Mouse (Mus musculus) WW6 (cell line): ENCODE measurements around the gene Zfp120.
"Not testable (repeated sequence)": the region's sequence is repeated elsewhere in the genome, so short reads cannot be mapped to it uniquely, and the experiment has no call there.

Experiments used
- DNase-seq: peaks from one replicate; pipeline ENCODE4 v3.0.0-alpha.2; 2013; ENCODE audit warnings: low read depth, low spot score

Gene Zfp120

GRCm38 (mm10) chr2:150136435-150136897 is at the start of gene Zfp120:
TSS of gene Zfp120 (minus strand) at chr2:150136708.
- peak; percentile 56 for DNase-seq

GRCm38 (mm10) chr2:150181570-150181999 is 45.1 kb upstream of the Zfp120 start, which contains the start of gene Gm14139:
TSS of gene Gm14139 (plus strand) at chr2:150181755.
- DNase-seq = peak; percentile 49

GRCm38 (mm10) chr2:150181046-150181445 is 44.5 kb upstream of the Zfp120 start:
- peak; percentile 18 for DNase-seq

DNA sequence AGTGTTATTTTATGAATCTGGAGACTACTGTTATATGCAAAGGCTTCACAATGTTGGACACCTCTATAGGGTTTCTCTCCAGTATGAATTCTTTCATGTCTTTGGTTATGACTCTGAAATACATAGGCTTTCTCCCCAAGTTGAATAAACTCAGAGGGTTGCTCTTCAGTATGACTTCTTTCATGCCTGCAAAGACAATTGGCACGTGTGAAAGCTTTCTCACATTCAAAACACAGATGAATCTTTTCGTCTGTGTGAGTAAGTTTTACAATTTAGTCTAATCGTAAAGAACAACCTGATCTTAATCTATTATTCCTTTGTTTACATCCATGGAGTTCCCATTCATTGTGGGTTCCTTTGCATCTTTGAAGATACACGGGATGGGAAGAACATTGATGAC is 43.1 kb upstream of the Zfp120 start, which contains the start of gene Gm10770:
TSS of gene Gm10770 (minus strand) at position 101 of the 400 bp plus-strand sequence.
- DNase-seq = not testable (repeated sequence)

GRCm38 (mm10) chr2:150173833-150174232 is 37.3 kb upstream of the Zfp120 start:
- DNase-seq = no peak

- DNase-seq = no peak
These were observed 30.2 kb upstream of the Zfp120 start for GRCm38 (mm10) chr2:150166703-150167102.

GRCm38 (mm10) chr2:150132773-150133172 is 3.7 kb downstream of the Zfp120 start:
- DNase-seq = no peak

DNA sequence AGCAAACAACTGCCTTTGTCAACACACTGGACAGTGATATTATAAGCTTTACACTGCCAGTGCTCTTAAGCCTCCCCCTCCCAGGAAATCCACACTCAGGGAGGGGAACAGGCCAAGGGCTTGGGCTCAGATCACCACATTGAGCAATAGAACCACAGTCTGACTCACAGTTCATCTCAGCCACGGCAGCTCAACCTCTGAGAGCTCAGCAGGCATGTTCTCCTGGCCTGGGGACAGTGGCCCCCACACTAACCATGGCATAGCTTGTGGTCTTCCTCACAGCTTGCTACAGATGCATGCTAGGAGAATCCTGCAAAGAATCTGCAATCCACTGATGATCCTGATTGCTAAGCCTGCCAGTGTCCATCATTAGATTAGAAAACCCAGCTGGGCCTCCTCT is 4.5 kb downstream of the Zfp120 start:
- not testable (repeated sequence) for DNase-seq

DNA sequence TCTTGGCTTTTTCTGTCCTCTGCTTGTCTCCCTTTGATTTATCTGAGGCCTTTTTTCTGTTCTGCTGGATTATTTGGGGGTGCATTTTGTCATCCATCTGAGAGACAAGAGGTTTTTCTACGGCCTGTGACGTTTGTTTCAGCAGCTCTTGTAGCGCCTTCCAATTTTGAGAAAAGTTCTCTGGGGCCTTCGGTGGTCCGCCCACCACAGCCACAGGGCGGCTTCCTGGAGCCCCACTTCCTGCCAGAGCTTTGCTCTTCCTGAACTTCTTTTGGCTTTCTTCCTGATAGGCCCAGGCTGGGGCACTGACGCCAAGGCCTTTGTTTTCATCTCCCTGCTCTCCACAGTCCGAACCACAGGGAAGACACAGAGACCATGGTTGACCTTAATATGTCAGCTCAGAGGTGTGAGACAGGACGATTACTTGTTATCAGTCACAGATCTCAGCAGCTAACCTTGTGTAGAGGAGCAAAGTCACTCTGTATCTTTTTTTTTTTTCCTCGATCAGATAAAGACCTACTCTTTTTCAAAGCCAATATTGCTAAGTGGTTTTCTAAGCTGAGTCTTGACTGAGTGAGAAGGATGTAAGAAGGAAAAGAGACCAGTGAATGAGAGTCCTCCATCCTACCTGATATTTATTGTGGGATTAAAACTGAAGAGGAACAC is 25.1 kb downstream of the Zfp120 start:
- DNase-seq = no peak

DNA sequence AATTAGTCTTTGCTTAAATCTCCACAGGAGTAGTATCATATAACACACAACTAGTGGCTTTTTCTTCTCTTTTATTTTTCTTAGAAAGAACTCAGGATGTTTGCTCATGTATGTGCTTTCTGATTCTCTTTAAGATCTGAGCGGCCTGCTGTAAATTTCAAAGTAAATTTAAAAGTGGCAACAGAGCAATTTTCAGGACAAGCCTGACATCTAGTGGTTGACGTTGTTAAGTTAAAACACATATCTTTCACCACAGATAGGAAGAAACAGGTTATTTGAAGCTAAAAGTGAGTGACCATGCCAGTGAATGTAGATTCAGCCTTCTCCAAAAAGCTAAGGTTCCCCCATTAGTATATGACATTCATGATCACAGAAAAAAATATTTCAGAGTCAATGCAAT is 36.9 kb downstream of the Zfp120 start:
- not testable (repeated sequence) for DNase-seq
